Mouse (Mus musculus) induced T-regulatory cell, adult 2 months (primary cell): ENCODE results near the gene D430041D05Rik.

Experiments
- DNase-seq: peaks from one replicate; pipeline ENCODE4 v3.0.0-alpha.2; 2012; ENCODE audit warnings: low read depth

Gene D430041D05Rik

GRCm38 (mm10) chr2:104260920-104261740, 149.7 kb downstream of the D430041D05Rik start:
- DNase-seq = no peak

- no peak for DNase-seq
These were observed 154.2 kb downstream of the D430041D05Rik start for GRCm38 (mm10) chr2:104256585-104256984.

- no peak for DNase-seq
These were observed 155.9 kb downstream of the D430041D05Rik start for GRCm38 (mm10) chr2:104254944-104255343.

GRCm38 (mm10) chr2:104253341-104253740, 157.5 kb downstream of the D430041D05Rik start:
- no peak for DNase-seq

- DNase-seq = no peak
These were observed 159.2 kb downstream of the D430041D05Rik start for GRCm38 (mm10) chr2:104251647-104252046.

GRCm38 (mm10) chr2:104249856-104250255, 161.0 kb downstream of the D430041D05Rik start:
- DNase-seq = no peak

GRCm38 (mm10) chr2:104246851-104247250, 164.0 kb downstream of the D430041D05Rik start:
- no peak for DNase-seq

GRCm38 (mm10) chr2:104242055-104242454, 168.8 kb downstream of the D430041D05Rik start:
- DNase-seq = no peak

GRCm38 (mm10) chr2:104237141-104237540, 173.7 kb downstream of the D430041D05Rik start:
- no peak for DNase-seq

DNA sequence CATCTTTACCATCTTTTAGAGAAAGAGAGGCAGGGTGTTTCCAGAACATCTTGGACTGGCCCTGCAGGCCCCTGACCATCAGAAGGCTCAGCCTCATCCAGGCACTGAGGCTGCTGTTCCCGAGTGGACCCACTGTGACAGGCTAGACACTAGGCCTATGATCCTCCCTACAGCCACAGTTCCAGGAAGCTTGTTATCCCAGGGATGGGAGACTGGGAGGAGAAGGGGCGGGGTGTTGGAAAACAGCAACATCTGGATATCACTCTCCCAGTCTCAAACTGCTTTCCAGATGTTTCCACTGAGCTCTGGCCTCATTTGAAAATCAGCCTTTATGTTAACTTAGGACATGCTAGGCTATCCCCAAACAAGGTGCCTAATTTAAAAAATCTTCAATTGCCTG, 180.4 kb downstream of the D430041D05Rik start:
- no peak for DNase-seq

- DNase-seq = no peak
These were observed 184.8 kb downstream of the D430041D05Rik start for GRCm38 (mm10) chr2:104226057-104226456.

DNA sequence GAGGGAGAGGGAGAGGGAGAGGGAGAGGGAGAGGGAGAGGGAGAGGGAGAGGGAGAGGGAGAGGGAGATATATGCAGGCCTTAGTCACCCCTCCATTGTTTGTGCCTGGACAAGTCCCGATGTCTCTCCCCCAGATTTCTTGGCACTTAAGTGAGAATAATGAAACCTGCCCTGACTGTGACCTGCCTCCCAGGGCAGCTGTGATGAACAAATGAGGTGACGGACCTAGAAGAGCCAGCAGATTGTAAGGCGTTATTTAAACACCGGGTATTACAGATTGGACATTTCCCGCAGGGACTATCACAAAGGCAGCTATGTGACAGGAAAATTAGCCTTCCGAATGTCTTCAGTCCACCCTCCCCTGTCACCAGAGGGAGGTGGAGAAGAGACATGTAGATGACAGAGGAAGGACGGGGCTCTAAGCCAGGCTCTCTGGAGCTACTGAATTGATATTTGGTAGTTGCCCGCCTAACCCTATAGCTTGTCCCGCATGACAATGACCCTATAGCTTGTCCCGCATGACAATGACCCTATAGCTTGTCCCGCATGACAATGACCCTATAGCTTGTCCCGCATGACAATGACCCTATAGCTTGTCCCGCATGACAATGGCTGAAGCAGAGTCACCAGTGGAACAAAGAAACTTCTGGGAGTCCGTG, 191.0 kb downstream of the D430041D05Rik start:
- DNase-seq = no peak

DNA sequence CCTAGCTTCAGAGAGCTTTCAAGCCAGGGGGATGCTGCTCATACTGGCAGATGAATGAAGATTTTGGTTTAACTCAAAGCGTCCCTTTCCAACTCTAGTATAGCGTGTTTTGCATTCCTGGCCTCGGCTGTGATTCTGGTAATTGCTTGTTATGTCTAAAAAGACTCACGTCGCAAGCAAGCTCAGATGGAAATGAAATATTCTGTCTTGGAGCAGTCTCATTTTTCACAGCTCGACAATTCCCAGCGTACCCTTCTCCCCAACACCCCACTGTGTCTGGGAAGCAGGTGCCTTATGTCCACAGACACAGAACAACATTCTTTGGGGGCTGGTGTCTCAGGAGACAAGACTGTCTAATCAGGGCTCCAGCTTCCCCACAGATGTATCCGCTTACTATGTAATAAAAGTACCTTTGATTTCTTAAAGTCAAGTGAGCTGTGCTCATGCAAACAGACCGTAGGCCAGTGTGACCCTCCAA, 192.2 kb downstream of the D430041D05Rik start:
- DNase-seq = no peak

DNA sequence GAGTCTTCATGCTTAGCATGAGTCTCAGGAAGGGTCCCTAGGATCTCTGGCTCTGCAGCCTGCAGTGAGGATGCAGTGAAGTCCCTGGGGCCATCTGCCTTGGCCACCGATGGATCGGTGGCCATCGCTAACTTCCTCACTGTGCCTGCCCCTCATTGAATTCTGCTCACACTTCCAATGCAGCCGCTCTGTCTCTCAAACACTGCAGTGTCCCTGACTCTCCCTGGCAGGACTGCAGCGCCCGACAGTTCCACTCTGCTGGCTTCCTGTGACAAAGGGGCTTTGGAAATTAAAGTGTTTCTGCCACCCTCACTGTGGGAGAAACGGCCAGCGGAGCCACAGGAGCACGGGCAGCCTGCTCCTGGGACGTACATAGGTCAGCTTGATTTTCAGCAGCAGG, 192.7 kb downstream of the D430041D05Rik start:
- DNase-seq = no peak

- no peak for DNase-seq
These were observed 201.4 kb downstream of the D430041D05Rik start for GRCm38 (mm10) chr2:104209408-104209807.

DNA sequence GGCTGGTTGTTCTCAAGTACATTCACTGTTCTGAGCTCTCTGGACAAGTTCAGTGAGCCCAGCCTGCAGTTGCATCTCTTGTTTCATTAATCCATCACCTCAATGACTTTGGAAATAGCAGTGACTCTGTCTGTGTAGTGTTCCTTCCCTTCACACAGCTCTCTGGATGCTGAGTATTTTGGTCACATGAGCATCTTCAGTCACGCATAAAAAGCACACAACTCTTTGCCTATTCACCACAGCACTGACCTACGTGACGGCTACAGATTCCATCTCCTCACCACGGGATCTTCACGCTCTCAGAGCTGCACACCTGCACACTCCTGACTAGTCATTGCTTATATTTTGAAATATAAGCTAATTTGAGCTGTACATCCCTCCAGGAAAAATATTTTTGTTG, 202.4 kb downstream of the D430041D05Rik start:
- DNase-seq = no peak

- DNase-seq = peak; percentile 42
These were observed 202.9 kb downstream of the D430041D05Rik start for GRCm38 (mm10) chr2:104207948-104208347.

DNA sequence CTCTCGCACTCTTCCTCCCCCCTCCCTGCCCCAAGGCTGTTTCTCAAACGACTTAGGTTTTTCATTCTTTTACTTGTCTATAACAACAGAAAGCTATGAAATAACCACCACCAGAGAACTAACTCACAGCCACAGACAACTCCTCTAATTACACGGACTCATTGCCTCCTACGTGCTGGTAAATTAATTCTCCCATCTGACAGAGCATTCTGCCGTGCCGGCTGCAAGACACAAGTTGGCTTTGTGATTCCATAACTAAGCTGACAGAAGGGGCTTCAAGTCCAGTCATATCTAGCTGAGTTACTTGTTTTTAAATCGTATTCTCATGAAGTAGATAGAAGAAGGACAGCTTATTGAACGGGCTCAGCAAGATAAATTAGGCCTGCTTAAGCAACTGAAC, 205.2 kb downstream of the D430041D05Rik start:
- no peak for DNase-seq

DNA sequence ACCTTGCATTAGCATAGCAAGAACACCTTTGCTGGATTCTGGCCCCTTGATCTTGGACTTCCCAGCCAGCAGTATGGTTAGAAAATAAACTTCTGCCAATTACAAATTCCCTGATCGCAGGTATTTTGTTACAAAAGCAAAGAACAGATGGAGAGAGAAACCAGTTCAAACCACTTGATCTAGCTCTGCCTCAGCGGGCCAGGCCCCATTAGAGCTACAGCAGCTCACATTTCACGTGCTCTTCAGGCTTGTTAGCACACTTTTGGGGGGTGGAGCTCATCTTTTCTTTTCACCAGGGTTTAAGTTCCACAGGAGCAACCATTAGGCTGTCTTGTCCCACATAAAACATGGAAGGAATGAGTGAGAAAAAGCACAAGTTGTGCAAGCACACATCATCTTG, 210.6 kb downstream of the D430041D05Rik start:
- DNase-seq = no peak

DNA sequence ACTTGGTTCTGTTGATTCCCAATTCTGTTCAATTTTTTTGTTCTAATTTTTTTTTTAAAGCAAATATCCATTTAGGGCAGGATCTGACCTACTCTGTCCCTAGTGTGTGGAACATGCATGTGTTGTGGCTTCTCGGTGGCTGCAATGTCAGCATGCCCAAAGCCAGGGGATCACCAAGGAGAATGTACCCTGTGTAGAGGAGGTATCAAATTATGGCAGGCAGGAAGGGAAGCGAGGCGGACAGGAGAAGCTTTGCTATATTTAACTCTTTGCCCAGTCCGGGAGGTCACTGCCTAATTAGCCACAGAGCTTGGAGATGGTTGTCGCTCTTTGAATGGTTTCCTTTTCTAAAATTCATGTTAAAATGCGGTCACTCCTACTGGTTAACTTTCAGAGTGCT, 212.6 kb downstream of the D430041D05Rik start:
- DNase-seq = no peak

- no peak for DNase-seq
These were observed 213.5 kb downstream of the D430041D05Rik start for GRCm38 (mm10) chr2:104197281-104197680.

- DNase-seq = no peak
These were observed 218.2 kb downstream of the D430041D05Rik start for GRCm38 (mm10) chr2:104192401-104193141.

- no peak for DNase-seq
These were observed 219.1 kb downstream of the D430041D05Rik start for GRCm38 (mm10) chr2:104191723-104192122.
